Mouse (Mus musculus) ES-Bruce4 (cell line): ENCODE results near the gene G3bp1.

Source experiments
- CTCF ChIP-seq: IDR thresholded peaks from one replicate; pipeline ENCODE4 v1.8.1; 2011; ENCODE audit warnings: low read depth, low read length
- POLR2A ChIP-seq: IDR thresholded peaks from one replicate; pipeline ENCODE4 v1.8.1; 2011; ENCODE audit warnings: low read length; ENCODE audit not compliant: insufficient read depth

GRCm38 (mm10) chr11:55511374-55511773, 41.9 kb downstream of the G3bp1 start:
- TF ChIP-seq POLR2A, result no peak
- peak; percentile 47 for TF ChIP-seq CTCF
